Mouse (Mus musculus) urinary bladder, postnatal 10 days (tissue): Measurements from ENCODE around the gene Gm10439.
"Not testable (repeated sequence)": the region's sequence is repeated elsewhere in the genome, so short reads cannot be mapped to it uniquely, and the experiment has no call there.

Source experiments
- DNase-seq: peaks from one replicate; pipeline ENCODE4 v3.0.0; 2022; ENCODE audit warnings: low spot score

Gene Gm10439

DNA sequence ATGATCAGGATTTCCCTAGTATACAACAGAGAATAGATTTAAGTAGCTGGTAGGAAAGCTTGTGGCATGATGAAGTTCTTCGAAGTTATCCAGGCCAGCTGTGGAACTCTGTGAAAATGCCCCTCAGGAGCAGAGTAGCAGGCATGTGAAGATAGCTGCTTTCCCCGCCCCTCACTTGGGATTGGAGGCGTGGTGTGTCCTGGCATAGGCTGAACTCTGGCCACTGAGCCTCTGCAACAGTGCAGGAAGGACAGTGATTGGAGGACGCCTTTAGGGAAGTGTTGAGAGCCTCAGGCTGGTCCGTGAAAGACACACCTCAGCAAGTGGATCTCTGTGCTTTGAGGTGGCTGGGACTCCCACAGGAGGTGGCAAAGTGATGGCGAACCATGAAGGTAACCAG is at the start of gene Gm10439:
Gene Gm10439 (plus strand): TSS at position 301 of the 400 bp plus-strand sequence.
- not testable (repeated sequence) for DNase-seq
